Mouse (Mus musculus) heart, embryonic 11.5 days (tissue): ENCODE results near the gene Pclaf. TPM values are rescaled to one million over a fixed set of nuclear protein-coding genes. Genes with fewer than 3 reads are reported as not detected.

Experiments used
- ATAC-seq: fragments of 200-750 bp; cut with Nextera tagmentation; replicated peaks from 2 replicates; pipeline ENCODE4 v1.8.0; 2017; ENCODE audit warnings: moderate library complexity; ENCODE audit not compliant: insufficient number of reproducible peaks, low FRiP score, low TSS enrichment
- H3K27ac ChIP-seq: fragments of 300-500 bp; sonication (generic); 2 replicates; pipeline ENCODE4 v1.5.1; 2014; ENCODE audit warnings: mild to moderate bottlenecking, low read depth, low read length
- H3K27me3 ChIP-seq: fragments of 300-500 bp; sonication (generic); 2 replicates; pipeline ENCODE4 v1.6.1; 2014; ENCODE audit warnings: mild to moderate bottlenecking, low read length, mixed read lengths; ENCODE audit not compliant: control insufficient read depth, insufficient read depth
- H3K36me3 ChIP-seq: fragments of 300-500 bp; sonication (generic); 2 replicates; pipeline ENCODE4 v1.6.1; 2014; ENCODE audit warnings: mild to moderate bottlenecking, low read length, moderate library complexity, mixed read lengths; ENCODE audit not compliant: control insufficient read depth, insufficient read depth
- H3K4me1 ChIP-seq: fragments of 300-500 bp; sonication (generic); 2 replicates; pipeline ENCODE4 v1.6.1; 2014; ENCODE audit warnings: low read length; ENCODE audit not compliant: control insufficient read depth, insufficient read depth
- H3K4me2 ChIP-seq: fragments of 300-500 bp; sonication (generic); 2 replicates; pipeline ENCODE4 v1.6.1; 2014; ENCODE audit warnings: mild to moderate bottlenecking, moderate library complexity
- H3K4me3 ChIP-seq: fragments of 300-500 bp; sonication (generic); 2 replicates; pipeline ENCODE4 v1.5.1; 2014; ENCODE audit warnings: low read depth, low read length
- H3K9ac ChIP-seq: fragments of 300-500 bp; sonication (generic); 2 replicates; pipeline ENCODE4 v1.6.1; 2014; ENCODE audit warnings: mild to moderate bottlenecking, low read depth, low read length, moderate library complexity
- H3K9me3 ChIP-seq: fragments of 300-500 bp; sonication (generic); replicated peaks from 2 replicates; pipeline ENCODE4 v1.6.1; 2016; ENCODE audit warnings: low read length; ENCODE audit not compliant: control insufficient read depth
- WGBS: fragments of 180-500 bp; shearing (Covaris S2); extraction: QIAGEN DNeasy Blood & Tissue Kit; methylation state at CpG from one replicate; pipeline ENCODE4 v1.1.7; 2014; ENCODE audit not compliant: insufficient replicate concordance; 5-methylcytosine and 5-hydroxymethylcytosine counted together
- polyA plus RNA-seq: library from polyadenylated mRNA; unstranded; fragments of >200 nt; fragmentation: Nextera tagmentation; extraction: Ambion mirVana; gene quantifications from 2 replicates; pipeline ENCODE4 v1.2.1, GENCODE M21; 2014

The Pclaf gene
- polyA plus RNA-seq: 122 and 130 TPM in 2 replicates

GRCm38 (mm10) chr9:65890143-65890628, at the start of gene Pclaf:
Gene Pclaf, plus strand, starts transcription at chr9:65890237.
- peaks cover 12% of the 10 kb centered on the region; the same call in 1 of the 2 replicates for H3K36me3 ChIP-seq
- no peaks in the 10 kb centered on the region for H3K27me3 ChIP-seq
- peak within 1 kb of the TSS; percentile 77 for H3K4me3 ChIP-seq
- under 1% methylated on average over 21 of the region's 21 CpGs for WGBS
- H3K9me3 ChIP-seq: no peaks in the 10 kb centered on the region
- peak within 1 kb of the TSS; percentile 89 for H3K9ac ChIP-seq
- ATAC-seq: peak; percentile 87
- peak within 1 kb of the TSS; percentile 89 for H3K4me2 ChIP-seq
- peaks cover 10% of the 10 kb centered on the region for H3K4me1 ChIP-seq
- H3K27ac ChIP-seq: 0 out of 2 replicates have a peak within 1 kb of the TSS, but pooled peaks have one; percentile 50

- Histone ChIP-seq H3K36me3 (peaks cover 2% of the 10 kb centered on the region), H3K4me3 (no peak overlapping the region), H3K9me3 (no peaks in the 10 kb centered on the region), H3K27me3 (no peaks in the 10 kb centered on the region), H3K4me2 (no peak overlapping the region), H3K9ac (no peak overlapping the region), H3K4me1 (peaks cover 4% of the 10 kb centered on the region), H3K27ac (no peak overlapping the region)
- ATAC-seq: no peak
- WGBS: 86% methylated on average over 7 of the region's 7 CpGs
These were observed 45.4 kb upstream of the Pclaf start for GRCm38 (mm10) chr9:65844421-65845165.

GRCm38 (mm10) chr9:65848154-65848553, 41.9 kb upstream of the Pclaf start:
- Histone ChIP-seq H3K27ac (no peak overlapping the region), H3K4me1 (peaks cover 4% of the 10 kb centered on the region), H3K9ac (no peak overlapping the region), H3K4me3 (no peak overlapping the region), H3K27me3 (no peaks in the 10 kb centered on the region), H3K4me2 (no peak overlapping the region), H3K36me3 (peaks cover 4% of the 10 kb centered on the region), H3K9me3 (no peaks in the 10 kb centered on the region)
- ATAC-seq: no peak

- Histone ChIP-seq H3K9ac (no peak overlapping the region), H3K4me3 (no peak overlapping the region), H3K36me3 (peaks cover 7% of the 10 kb centered on the region), H3K27me3 (no peaks in the 10 kb centered on the region), H3K27ac (no peak overlapping the region), H3K4me1 (peaks cover 4% of the 10 kb centered on the region), H3K9me3 (no peaks in the 10 kb centered on the region), H3K4me2 (no peak overlapping the region)
- ATAC-seq: no peak
- 30% methylated on average over 1 of the region's 1 CpGs for WGBS
These were observed 39.8 kb upstream of the Pclaf start for GRCm38 (mm10) chr9:65850203-65850602.

- no peak for ATAC-seq
- Histone ChIP-seq H3K27me3 (no peaks in the 10 kb centered on the region), H3K36me3 (peaks cover 14% of the 10 kb centered on the region), H3K9ac (no peak overlapping the region), H3K4me3 (no peak overlapping the region), H3K27ac (no peak overlapping the region), H3K4me1 (no peaks in the 10 kb centered on the region), H3K4me2 (no peak overlapping the region), H3K9me3 (no peaks in the 10 kb centered on the region)
- 65% methylated on average over 1 of the region's 1 CpGs for WGBS
These were observed 30.4 kb upstream of the Pclaf start for GRCm38 (mm10) chr9:65859656-65860055.

- H3K4me2 ChIP-seq: peak overlapping the region; percentile 70
- no peaks in the 10 kb centered on the region for H3K9me3 ChIP-seq
- H3K4me3 ChIP-seq: peak overlapping the region; percentile 71
- peak overlapping the region; percentile 74 for H3K27ac ChIP-seq
- H3K27me3 ChIP-seq: no peaks in the 10 kb centered on the region
- peaks cover 3% of the 10 kb centered on the region; the same call in 1 of the 2 replicates for H3K4me1 ChIP-seq
- peak; percentile 84 for ATAC-seq
- WGBS: under 1% methylated on average over 37 of the region's 37 CpGs
- H3K36me3 ChIP-seq: peaks cover 2% of the 10 kb centered on the region; the same call in 1 of the 2 replicates
- peak overlapping the region; percentile 86 for H3K9ac ChIP-seq
These were observed 5.3 kb upstream of the Pclaf start for GRCm38 (mm10) chr9:65884564-65885315.

- Histone ChIP-seq H3K4me2 (peak overlapping the region; percentile 89), H3K27me3 (no peaks in the 10 kb centered on the region), H3K4me1 (peaks cover 10% of the 10 kb centered on the region), H3K4me3 (peak overlapping the region; percentile 77), H3K36me3 (peaks cover 13% of the 10 kb centered on the region; the same call in 1 of the 2 replicates), H3K27ac (no peak overlapping the region), H3K9ac (peak overlapping the region; percentile 89), H3K9me3 (no peaks in the 10 kb centered on the region)
- ATAC-seq: no peak
- WGBS: 10% methylated on average over 5 of the region's 5 CpGs
These were observed 1.1 kb downstream of the Pclaf start for GRCm38 (mm10) chr9:65891126-65891525.

GRCm38 (mm10) chr9:65896977-65897376, 6.9 kb downstream of the Pclaf start:
- Histone ChIP-seq H3K4me2 (no peak overlapping the region), H3K27ac (no peak overlapping the region), H3K36me3 (peaks cover 16% of the 10 kb centered on the region), H3K4me3 (no peak overlapping the region), H3K9me3 (no peaks in the 10 kb centered on the region), H3K4me1 (no peaks in the 10 kb centered on the region; the same call in 1 of the 2 replicates), H3K9ac (no peak overlapping the region), H3K27me3 (no peaks in the 10 kb centered on the region)
- 88% methylated on average over 2 of the region's 2 CpGs for WGBS
- no peak for ATAC-seq
